Mouse (Mus musculus): Measurements from ENCODE around the gene Rtp1. TPM values are rescaled to one million over a fixed set of nuclear protein-coding genes. Genes with fewer than 3 reads are reported as not detected.

The Rtp1 gene
- polyA plus RNA-seq, 1 experiment from 2014 or later = not detected

Other genes starting within 250 kb of the Rtp1 start
- 32.5 and 36.7 TPM in 2 replicates for gene St6gal1, start 204.4 kb upstream of the Rtp1 start, polyA plus RNA-seq (2014; fragmentation: Nextera tagmentation; extraction: Ambion mirVana)
- gene Rtp4, start 91.2 kb downstream of the Rtp1 start, polyA plus RNA-seq (2014; fragmentation: Nextera tagmentation; extraction: Ambion mirVana) = 3.9 and 8.5 TPM in 2 replicates
- 5.4 and 7.5 TPM in 2 replicates for gene Masp1, start 91.7 kb downstream of the Rtp1 start, polyA plus RNA-seq (2014; fragmentation: Nextera tagmentation; extraction: Ambion mirVana)